Mouse (Mus musculus): ENCODE results near the gene Dmrtc2. TPM values are rescaled to one million over a fixed set of nuclear protein-coding genes. Genes with fewer than 3 reads are reported as not detected.

The Dmrtc2 gene
- not detected for polyA plus RNA-seq (2017; shearing (Covaris generic))

DNA sequence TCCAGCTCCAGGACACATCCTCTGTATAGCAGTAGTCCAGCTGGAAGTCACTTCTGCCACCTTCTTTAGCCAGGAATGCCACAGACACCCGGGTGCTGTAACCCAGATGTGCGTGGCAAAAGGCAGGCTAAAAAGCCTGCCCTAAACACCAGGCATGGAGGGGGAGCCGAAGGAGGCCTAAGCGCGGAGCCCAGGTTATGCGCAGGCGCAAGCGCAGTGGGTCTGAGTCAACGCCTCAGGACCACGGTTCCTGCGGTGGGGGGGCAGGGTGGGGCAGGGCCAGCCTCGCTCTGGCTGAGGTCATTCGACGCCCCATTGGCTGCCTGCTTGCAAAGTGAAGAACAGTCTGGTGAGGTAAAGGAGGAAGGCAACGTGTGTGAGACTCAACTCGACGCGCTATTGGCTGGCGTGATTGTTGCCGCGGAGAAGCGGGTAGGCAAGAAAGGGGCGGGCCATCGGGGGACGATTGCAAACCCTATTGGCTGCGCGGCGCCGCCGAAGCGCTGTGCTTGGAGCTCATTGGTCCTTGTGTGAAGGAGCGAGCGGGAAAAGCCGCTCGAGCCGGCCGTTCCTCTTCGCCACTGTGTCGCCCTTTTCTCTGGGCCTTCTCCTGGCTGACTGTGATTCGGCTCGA lies at the start of gene Dmrtc2, which contains the start of gene Lypd4:
Dmrtc2 (plus strand) TSS at position 526 of the 634 bp plus-strand sequence.
Lypd4 (minus strand) TSS at position 410 of the 634 bp plus-strand sequence.

DNA sequence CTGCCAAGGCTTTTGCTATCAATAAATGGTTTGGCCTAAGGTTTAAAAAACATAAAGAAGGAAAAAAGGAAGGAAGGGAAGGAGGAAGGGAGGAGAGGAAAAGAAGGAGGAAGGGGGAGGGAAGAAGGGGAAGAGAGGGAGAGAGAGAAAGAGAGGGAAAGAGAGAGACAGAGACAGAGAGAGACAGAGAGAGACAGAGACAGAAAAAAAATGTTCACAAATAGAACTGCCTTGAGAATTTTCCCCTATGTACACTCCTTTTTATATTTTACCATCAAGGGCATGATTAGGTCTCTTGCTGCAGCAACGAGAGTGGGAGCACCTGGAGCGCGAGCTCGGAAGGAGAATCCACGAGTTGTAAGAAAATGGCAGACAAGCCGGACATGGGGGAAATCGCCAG lies 7.9 kb upstream of the Dmrtc2 start, which contains the start of gene Gm9844:
Gm9844 (plus strand) TSS at position 301 of the 400 bp plus-strand sequence.

DNA sequence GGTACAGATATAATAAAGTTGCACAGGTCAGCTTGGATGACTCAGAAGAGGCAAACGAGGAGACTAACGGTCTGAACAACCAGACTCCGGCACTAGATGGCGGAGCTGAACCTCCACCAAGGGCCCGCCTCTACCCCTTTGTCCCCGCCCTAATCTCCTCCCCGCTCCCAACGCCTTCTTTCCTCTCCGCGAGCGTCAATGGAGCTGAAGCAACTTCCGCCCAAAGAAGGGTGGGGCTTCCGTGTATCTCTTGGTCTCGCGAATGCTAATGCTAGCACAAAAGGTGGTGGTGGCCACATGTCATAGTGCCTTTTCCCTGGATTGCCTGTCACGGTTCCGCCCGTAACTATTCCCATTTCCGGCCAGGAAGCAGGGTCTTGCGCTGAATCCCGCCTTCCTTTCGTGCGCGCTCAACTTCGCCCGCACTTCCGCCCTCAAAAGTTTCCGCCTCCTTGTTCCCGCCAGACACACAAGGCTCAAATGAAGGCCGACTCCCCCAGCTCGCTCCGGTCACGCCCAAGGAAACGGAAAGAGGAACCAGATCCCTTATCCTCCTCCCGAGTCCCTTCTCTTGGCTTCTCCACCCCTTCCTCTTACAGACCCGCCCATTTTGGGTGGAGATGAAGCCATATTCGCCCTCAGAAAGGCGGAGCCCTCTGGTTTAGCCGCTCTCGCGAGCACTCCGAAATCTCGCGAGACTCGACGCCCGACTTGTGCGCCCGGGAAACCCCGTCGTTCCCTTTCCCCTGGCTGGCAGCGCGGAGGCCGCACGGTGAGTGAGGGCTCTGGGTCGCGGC lies 14.2 kb downstream of the Dmrtc2 start, which contains the start of gene Rps19:
Rps19 (plus strand) TSS at position 476 of the 797 bp plus-strand sequence.

DNA sequence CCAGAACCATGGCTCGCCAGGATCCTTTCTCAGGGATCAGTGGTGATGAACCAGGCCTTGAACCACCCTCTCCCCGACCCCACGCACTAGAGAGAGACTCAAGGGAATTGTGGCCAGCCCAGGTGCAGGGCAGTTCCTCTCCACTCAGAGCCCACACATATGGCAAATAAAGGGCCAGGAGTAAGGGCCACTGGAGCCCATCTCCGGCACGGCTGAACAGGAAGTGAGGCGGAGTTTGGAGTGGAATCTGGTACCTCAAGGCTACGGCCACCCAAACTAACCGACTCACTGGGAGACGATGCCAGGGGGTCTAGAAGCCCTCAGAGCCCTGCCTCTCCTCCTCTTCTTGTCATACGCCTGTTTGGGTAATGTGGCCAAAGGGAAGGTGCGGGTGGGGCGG lies 27.4 kb downstream of the Dmrtc2 start, which contains the start of gene Cd79a:
Cd79a (plus strand) TSS at position 158 of the 400 bp plus-strand sequence.

DNA sequence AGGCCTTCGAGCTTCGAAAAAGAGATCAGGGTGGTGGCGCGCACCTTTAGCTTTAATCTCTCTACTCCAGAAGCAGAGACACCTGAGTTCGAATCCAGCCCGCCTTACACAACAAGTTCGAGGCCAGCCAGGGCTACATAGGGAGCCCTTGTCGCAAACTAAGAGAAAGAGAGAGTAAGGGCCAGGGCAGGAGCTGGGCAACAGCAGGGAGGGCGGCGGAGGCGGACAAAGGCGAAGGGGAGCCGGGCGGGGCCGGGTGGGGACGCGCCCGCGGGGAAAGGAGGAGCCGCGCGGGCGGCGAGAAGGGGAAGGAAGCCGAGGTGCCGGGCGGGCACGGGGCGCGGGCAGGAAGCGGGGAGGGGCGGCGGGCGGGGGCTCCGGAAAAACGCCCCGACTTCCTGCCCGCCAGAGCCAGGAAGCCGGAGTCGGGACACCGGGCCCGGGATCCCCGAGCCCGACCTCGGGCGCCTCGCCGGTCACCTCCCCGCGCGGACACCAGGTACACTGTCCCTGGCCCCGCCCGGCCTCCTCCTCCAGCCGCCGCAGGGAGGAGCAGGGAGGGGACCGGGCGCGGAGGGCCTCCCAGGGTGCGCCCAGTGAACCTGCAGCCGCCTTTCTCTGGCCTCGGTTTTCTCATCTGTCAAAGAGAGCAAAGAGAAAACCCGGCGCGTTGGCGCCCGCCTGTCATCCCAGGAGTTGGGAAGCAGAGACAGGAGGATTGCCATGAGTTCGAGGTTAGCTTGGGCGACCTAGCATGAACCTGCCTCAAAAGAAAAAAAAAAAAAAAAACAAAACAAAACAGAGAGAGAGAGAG lies 33.0 kb downstream of the Dmrtc2 start, which contains the start of gene Arhgef1:
Arhgef1 (plus strand) TSS at position 283 of the 814 bp plus-strand sequence.

Other genes starting within 250 kb of the Dmrtc2 start
- not detected for gene Lypd3, start 233.5 kb upstream of the Dmrtc2 start, polyA plus RNA-seq (2017; shearing (Covaris generic))
- gene Tex101, start 193.4 kb upstream of the Dmrtc2 start, polyA plus RNA-seq (2017; shearing (Covaris generic)) = not detected
- gene BC049730, start 160.8 kb upstream of the Dmrtc2 start, polyA plus RNA-seq (2017; shearing (Covaris generic)) = not detected
- gene Gm4763, start 143.1 kb upstream of the Dmrtc2 start, polyA plus RNA-seq (2017; shearing (Covaris generic)) = not detected
- not detected for gene Cd177, start 109.7 kb upstream of the Dmrtc2 start, polyA plus RNA-seq (2017; shearing (Covaris generic))
- not detected for gene Ceacam10, start 92.9 kb upstream of the Dmrtc2 start, polyA plus RNA-seq (2017; shearing (Covaris generic))
- gene Gm9844, start 7.8 kb upstream of the Dmrtc2 start, polyA plus RNA-seq (2017; shearing (Covaris generic)) = 27.8 TPM
- gene Lypd4, start 116 bp upstream of the Dmrtc2 start, polyA plus RNA-seq (2017; shearing (Covaris generic)) = not detected
- 4,849 TPM for gene Rps19, start 14.3 kb downstream of the Dmrtc2 start, polyA plus RNA-seq (2017; shearing (Covaris generic))
- gene Cd79a, start 27.3 kb downstream of the Dmrtc2 start, polyA plus RNA-seq (2017; shearing (Covaris generic)) = 2.1 TPM
- gene Arhgef1, start 32.9 kb downstream of the Dmrtc2 start, polyA plus RNA-seq (2017; shearing (Covaris generic)) = 1,125 TPM
- gene Gm4881, start 74.4 kb downstream of the Dmrtc2 start, polyA plus RNA-seq (2017; shearing (Covaris generic)) = not detected
- gene Rabac1, start 102.7 kb downstream of the Dmrtc2 start, polyA plus RNA-seq (2017; shearing (Covaris generic)) = 808 TPM
- gene Atp1a3, start 135.9 kb downstream of the Dmrtc2 start, polyA plus RNA-seq (2017; shearing (Covaris generic)) = 21.3 TPM
- gene Grik5, start 202.3 kb downstream of the Dmrtc2 start, polyA plus RNA-seq (2017; shearing (Covaris generic)) = 2.6 TPM
- 27.5 TPM for gene Zfp574, start 202.5 kb downstream of the Dmrtc2 start, polyA plus RNA-seq (2017; shearing (Covaris generic))

All from effector memory CD4-positive, alpha-beta T cell, adult 5 months (primary cell).